Mouse (Mus musculus) cerebellum, adult 18-20 months (tissue): ENCODE measurements around the gene Tbl2.

ENCODE experiments used
- DNase-seq, 2 experiments: peaks; one replicate each; pipeline ENCODE4 v3.0.0; 2021

Tbl2 gene

GRCm38 (mm10) chr5:135187349-135188213, 38.1 kb downstream of the Tbl2 start:
- peak; percentile 43 to 69 for DNase-seq

DNA sequence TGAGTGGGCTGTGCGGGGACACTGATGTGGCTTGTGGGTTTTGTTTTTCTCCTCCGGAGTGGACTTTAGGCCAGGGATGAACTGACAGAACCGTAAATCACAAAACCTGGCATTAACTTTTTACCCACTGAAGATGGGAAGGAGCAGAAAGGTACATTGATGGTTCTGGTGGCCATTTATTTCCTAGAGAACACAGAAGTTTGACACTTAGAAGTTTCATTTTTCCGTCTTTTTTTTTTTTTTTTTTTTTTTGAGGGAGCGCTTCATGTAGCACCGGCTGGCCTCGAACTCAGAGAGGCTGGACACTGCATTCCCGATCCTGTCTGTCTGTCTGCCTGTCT, 38.7 kb downstream of the Tbl2 start:
- no peak for DNase-seq

GRCm38 (mm10) chr5:135189281-135190022, 40.0 kb downstream of the Tbl2 start:
- DNase-seq: no peak

- DNase-seq: peak; percentile 77 to 82
Observed at GRCm38 (mm10) chr5:135191620-135192019, 42.2 kb downstream of the Tbl2 start.

DNA sequence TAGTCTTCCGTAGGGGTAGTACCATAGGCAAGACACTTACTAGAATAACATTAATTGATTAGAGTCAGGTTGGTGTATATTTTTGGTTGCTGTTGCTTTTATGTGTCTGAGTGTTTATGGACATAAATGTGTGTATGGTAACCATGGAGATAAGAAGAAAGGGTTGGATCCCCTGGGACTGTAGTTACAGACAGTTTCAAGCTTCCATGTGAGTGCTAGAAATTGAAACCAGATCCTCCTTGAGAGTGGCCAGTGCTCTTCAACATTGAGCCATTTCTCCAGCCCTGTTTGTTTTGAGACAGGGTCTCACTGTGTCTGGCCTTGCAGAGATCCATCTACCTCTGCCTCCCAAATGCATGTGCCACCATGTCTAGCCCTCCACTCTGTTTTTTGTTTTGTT, 43.0 kb downstream of the Tbl2 start:
- no peak for DNase-seq

DNA sequence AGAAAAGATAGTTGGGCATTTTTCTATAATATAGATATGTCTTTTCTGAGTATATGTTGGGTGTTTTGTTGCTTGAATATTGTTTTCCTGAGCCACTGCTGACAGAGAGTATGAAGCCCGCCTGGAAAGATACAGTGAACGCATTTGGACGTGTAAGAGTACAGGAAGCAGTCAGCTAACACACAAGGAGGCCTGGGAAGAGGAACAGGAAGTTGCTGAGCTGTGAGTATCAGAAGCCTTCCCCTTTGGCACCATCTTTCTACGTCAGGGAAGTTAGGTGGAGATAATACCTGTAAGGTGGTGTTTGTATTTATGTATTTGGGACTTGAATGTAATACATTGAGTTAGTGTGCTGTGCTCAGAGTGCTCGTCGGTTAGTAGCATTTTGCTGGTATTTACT, 46.9 kb downstream of the Tbl2 start:
- DNase-seq: no peak

- no peak for DNase-seq
Observed at GRCm38 (mm10) chr5:135202763-135203162, 53.3 kb downstream of the Tbl2 start.

DNA sequence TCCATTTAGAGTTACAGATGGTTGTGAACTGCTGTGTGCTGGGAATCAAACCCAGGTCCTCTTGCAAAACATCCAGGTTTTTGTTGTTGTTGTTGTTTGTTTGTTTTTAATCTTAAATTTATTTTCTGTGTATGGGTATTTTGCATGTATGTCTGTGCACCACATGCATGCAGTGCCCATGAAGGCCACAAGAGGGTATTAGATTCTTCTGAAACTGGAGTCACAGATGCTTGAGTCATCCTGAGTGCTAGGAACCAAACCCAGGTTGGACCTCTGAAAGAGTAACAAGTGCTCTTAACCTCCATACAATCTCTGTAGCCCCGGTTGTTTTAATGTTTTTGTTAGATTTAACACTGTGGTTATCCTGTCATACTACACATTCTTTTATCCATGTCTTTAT, 58.7 kb downstream of the Tbl2 start:
- no peak for DNase-seq
